Mouse (Mus musculus): ENCODE data around the gene Fstl1. TPM values are rescaled to one million over a fixed set of nuclear protein-coding genes. Genes with fewer than 3 reads are reported as not detected.

Fstl1 gene
- polyA plus RNA-seq, 1 experiment from 2014 or later: 156 TPM

DNA sequence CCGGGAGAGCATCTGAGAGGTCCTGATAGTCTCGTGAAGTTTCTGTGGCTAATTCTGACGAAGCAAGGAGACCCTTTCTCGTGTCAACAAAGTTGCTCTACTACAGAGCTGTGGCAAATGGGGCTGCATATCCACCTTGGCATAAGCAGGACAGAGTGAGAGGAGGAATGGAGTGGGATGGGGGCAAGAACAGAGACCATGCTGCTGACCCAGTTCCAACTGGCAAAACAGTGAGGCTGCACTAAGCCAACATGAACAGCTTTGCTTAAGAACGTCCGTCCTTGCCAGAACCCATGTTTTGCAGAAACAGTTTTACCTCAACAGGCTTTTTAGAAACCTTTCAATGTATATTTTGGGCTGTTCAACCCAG lies 32.9 kb downstream of the Fstl1 start:
- no peaks in the 10 kb centered on the region for H3K27me3 ChIP-seq

DNA sequence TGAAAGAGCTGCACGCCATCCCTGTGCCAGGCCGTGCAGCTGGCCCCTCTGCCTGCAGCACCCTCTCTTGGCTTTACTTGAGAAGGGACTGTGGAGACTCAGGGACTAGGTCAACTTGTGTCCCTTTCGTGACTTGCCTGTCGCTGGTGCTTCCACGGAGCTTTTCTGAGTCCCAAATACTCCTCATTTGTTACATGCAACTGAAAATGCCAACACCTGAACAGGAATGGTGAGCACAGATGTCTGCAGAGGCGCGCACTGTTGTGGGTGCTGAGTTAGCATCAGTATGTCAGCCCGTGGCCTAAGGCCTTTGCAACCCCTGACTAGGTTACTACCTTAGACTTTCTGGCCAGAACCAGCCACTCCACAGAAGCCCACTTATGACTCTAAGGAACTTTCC lies 35.2 kb downstream of the Fstl1 start:
- 91% methylated on average over 8 of the region's 8 CpGs for WGBS
- Histone ChIP-seq H3K4me1 (replicated peaks) (peaks cover 56% of the 10 kb centered on the region), H3K27me3 (no peaks in the 10 kb centered on the region), H3K36me3 (no peaks in the 10 kb centered on the region), H3K9me3 (no peaks in the 10 kb centered on the region), H3K4me2 (no peak overlapping the region), H3K27ac (replicated peaks) (peak overlapping the region; percentile 81), H3K9ac (peak overlapping the region; percentile 49), H3K4me3 (no peak overlapping the region)
- ATAC-seq (ENCODE audit: low read depth): no peak

More for the DNA sequence above, 32.9 kb downstream of the Fstl1 start:
- Histone ChIP-seq H3K4me3 (no peak overlapping the region), H3K9ac (no peak overlapping the region), H3K4me2 (no peak overlapping the region), H3K27ac (replicated peaks) (0 out of 2 replicates have a peak overlapping the region, but pooled peaks have one; percentile 52), H3K9me3 (no peaks in the 10 kb centered on the region), H3K4me1 (replicated peaks) (peaks cover 53% of the 10 kb centered on the region), H3K36me3 (peaks cover 8% of the 10 kb centered on the region; the same call in 1 of the 2 replicates)
- WGBS: 73% methylated on average over 6 of the region's 6 CpGs
- ATAC-seq (ENCODE audit: low read depth): no peak

- H3K9me3 ChIP-seq: no peaks in the 10 kb centered on the region
- 39% methylated on average over 9 of the region's 9 CpGs for WGBS
- peak; percentile 82 for ATAC-seq (ENCODE audit: low read depth)
- peaks cover 50% of the 10 kb centered on the region for H3K4me1 ChIP-seq (replicated peaks)
- peak overlapping the region; percentile 81 for H3K27ac ChIP-seq (replicated peaks)
- peak overlapping the region; percentile 49 for H3K9ac ChIP-seq
- H3K36me3 ChIP-seq: no peaks in the 10 kb centered on the region
- no peak overlapping the region for H3K4me3 ChIP-seq
- H3K4me2 ChIP-seq: peak overlapping the region; percentile 18; the same call in 1 of the 2 replicates
- H3K27me3 ChIP-seq: no peaks in the 10 kb centered on the region
These were observed 35.8 kb downstream of the Fstl1 start for GRCm38 (mm10) chr16:37812474-37812886.

DNA sequence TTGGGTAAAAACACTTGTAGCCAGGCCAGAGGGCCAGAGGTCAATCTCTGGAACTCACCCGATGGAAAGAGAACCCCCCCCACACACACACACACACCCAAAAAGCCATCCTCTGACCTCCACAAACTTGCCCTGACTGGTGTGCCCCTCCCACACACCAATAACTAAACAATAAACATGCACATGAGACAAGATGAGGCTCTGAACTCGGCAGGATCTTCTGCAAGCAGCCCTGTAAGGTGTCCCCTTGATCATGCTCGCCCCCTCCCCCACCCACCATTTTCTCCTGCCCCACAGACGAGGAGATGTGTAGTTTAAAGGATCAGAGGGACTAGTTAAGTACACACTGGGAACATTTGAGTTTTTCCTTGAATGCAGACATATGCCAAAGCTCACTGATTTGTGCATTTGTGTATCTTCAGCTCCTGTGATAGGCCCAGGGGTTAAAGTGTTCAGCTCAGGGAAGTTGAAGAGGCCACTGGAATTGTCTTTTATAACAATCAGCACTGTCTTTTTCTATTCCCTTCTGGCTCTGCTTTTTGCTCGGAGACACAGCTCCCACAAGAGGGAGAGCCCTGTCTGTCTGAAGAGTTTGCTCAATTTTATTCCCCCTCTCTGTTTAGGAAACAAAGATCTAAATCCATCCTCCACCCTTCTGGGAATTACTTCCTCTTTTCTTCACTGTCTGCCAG lies 37.2 kb downstream of the Fstl1 start:
- peak overlapping the region; percentile 36 for H3K4me2 ChIP-seq
- peak overlapping the region; percentile 77 for H3K27ac ChIP-seq (replicated peaks)
- ATAC-seq (ENCODE audit: low read depth): no peak; the same call in 1 of the 2 replicates
- no peaks in the 10 kb centered on the region for H3K9me3 ChIP-seq
- H3K27me3 ChIP-seq: no peaks in the 10 kb centered on the region
- H3K4me1 ChIP-seq (replicated peaks): peaks cover 43% of the 10 kb centered on the region
- 35% methylated on average over 5 of the region's 5 CpGs for WGBS
- H3K9ac ChIP-seq: no peak overlapping the region
- no peak overlapping the region for H3K4me3 ChIP-seq
- H3K36me3 ChIP-seq: 0 out of 2 replicates have a peak, but pooled peaks cover 7% of the 10 kb centered on the region

DNA sequence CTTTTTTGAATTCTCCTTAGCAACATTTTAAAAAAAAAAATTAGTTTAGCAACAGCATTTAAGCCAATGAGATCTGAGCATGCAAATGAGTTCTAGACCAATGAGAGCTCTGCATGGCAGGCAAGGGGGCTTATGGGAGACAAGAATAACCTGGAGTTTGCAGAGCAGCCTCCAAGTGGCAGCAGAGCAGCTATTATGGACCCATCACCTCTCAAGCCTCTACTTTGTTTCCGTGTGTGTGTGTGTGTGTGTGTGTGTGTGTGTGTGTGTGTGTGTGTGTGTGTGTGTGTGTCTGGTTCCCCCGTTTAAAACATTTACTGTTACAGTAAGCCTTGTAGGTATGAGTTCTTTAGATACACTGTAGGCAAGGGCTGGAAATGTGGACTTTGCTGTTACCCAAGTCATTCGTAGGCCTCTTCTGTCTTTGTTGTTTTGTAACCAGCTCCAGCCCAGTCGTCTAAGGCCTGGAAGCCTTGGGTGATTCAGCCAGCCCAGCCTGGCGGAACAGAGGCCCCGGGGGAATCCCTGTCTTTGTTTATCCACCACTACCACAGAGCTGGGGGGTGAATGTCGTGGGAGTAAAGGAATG lies 37.8 kb downstream of the Fstl1 start:
- Histone ChIP-seq H3K9ac (no peak overlapping the region), H3K27ac (replicated peaks) (peak overlapping the region; percentile 77), H3K27me3 (no peaks in the 10 kb centered on the region), H3K4me1 (replicated peaks) (peaks cover 36% of the 10 kb centered on the region), H3K9me3 (no peaks in the 10 kb centered on the region), H3K4me2 (peak overlapping the region; percentile 36), H3K4me3 (no peak overlapping the region), H3K36me3 (peaks cover 12% of the 10 kb centered on the region; the same call in 1 of the 2 replicates)
- peak; percentile 92 for ATAC-seq (ENCODE audit: low read depth)
- WGBS: 25% methylated on average over 7 of the region's 7 CpGs

- no peak for ATAC-seq (ENCODE audit: low read depth)
- Histone ChIP-seq H3K27ac (replicated peaks) (no peak overlapping the region), H3K4me3 (no peak overlapping the region), H3K9me3 (no peaks in the 10 kb centered on the region), H3K27me3 (no peaks in the 10 kb centered on the region), H3K36me3 (peaks cover 34% of the 10 kb centered on the region), H3K9ac (no peak overlapping the region), H3K4me1 (replicated peaks) (peaks cover 19% of the 10 kb centered on the region), H3K4me2 (no peak overlapping the region)
- WGBS: 86% methylated on average over 4 of the region's 4 CpGs
These were observed 41.3 kb downstream of the Fstl1 start for GRCm38 (mm10) chr16:37817986-37818385.

DNA sequence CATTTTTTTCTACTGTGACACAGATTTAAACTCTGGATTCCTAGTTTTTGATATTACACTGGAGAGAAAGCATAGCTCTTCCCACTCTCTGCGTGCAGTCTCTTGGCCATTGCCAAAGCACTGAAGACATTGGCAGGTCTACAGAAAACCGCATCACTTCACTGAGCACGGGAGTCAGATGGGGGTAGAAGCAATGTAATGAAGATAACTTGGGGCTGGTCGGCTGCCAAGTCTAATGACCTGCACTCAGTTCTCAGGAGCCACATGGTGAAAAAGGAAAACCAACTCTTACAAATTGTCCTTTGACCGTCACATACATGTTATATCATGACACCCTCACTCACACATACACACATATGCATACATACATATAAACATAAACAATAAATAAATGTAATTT lies 47.3 kb downstream of the Fstl1 start:
- WGBS: 75% methylated on average over 5 of the region's 5 CpGs
- Histone ChIP-seq H3K9me3 (no peaks in the 10 kb centered on the region), H3K36me3 (peaks cover 76% of the 10 kb centered on the region), H3K4me3 (no peak overlapping the region), H3K9ac (no peak overlapping the region), H3K27ac (replicated peaks) (no peak overlapping the region), H3K4me1 (replicated peaks) (no peaks in the 10 kb centered on the region), H3K27me3 (no peaks in the 10 kb centered on the region), H3K4me2 (no peak overlapping the region)
- ATAC-seq (ENCODE audit: low read depth): no peak

- Histone ChIP-seq H3K4me3 (no peak overlapping the region), H3K27ac (replicated peaks) (no peak overlapping the region), H3K27me3 (no peaks in the 10 kb centered on the region), H3K9ac (no peak overlapping the region), H3K36me3 (peaks cover 81% of the 10 kb centered on the region), H3K4me1 (replicated peaks) (no peaks in the 10 kb centered on the region), H3K4me2 (no peak overlapping the region), H3K9me3 (no peaks in the 10 kb centered on the region)
- no peak for ATAC-seq (ENCODE audit: low read depth)
- WGBS: 91% methylated on average over 12 of the region's 12 CpGs
These were observed 48.3 kb downstream of the Fstl1 start for GRCm38 (mm10) chr16:37824778-37825505.

GRCm38 (mm10) chr16:37826286-37826685 lies 49.6 kb downstream of the Fstl1 start:
- no peak for ATAC-seq (ENCODE audit: low read depth)
- no peak overlapping the region for H3K4me2 ChIP-seq
- H3K9ac ChIP-seq: no peak overlapping the region
- peaks cover 84% of the 10 kb centered on the region for H3K36me3 ChIP-seq
- H3K4me3 ChIP-seq: no peak overlapping the region
- WGBS: 92% methylated on average over 3 of the region's 3 CpGs
- no peaks in the 10 kb centered on the region for H3K9me3 ChIP-seq
- H3K27ac ChIP-seq (replicated peaks): no peak overlapping the region
- no peaks in the 10 kb centered on the region for H3K27me3 ChIP-seq
- no peaks in the 10 kb centered on the region for H3K4me1 ChIP-seq (replicated peaks)

DNA sequence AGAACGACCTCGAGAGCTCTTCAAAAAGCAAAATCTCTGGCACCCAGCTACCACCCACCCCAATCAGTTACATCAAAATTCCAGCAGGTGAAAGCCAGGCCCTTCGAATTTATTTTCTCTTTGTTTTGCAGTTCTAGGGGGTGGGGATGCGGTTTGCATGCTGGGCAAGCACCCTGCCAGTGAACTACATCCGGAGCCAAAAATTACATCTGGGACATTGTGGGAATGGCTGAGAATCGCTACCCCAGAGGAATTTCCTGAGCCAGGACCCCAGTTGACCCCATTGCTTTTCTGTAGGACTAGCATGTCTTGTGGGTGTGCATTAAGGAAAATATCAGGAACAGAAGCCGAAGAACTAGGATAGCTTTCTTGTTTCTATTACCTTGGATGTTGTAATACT lies 54.4 kb downstream of the Fstl1 start:
- Histone ChIP-seq H3K36me3 (peaks cover 82% of the 10 kb centered on the region), H3K4me2 (no peak overlapping the region), H3K9ac (no peak overlapping the region), H3K4me1 (replicated peaks) (no peaks in the 10 kb centered on the region), H3K4me3 (no peak overlapping the region), H3K27ac (replicated peaks) (no peak overlapping the region), H3K27me3 (no peaks in the 10 kb centered on the region), H3K9me3 (no peaks in the 10 kb centered on the region)
- 83% methylated on average over 7 of the region's 7 CpGs for WGBS
- no peak for ATAC-seq (ENCODE audit: low read depth)

- 77% methylated on average over 3 of the region's 3 CpGs for WGBS
- no peak overlapping the region for H3K4me2 ChIP-seq
- H3K9ac ChIP-seq: no peak overlapping the region
- no peak for ATAC-seq (ENCODE audit: low read depth)
- H3K4me3 ChIP-seq: no peak overlapping the region
- no peaks in the 10 kb centered on the region for H3K27me3 ChIP-seq
- H3K4me1 ChIP-seq (replicated peaks): no peaks in the 10 kb centered on the region
- no peaks in the 10 kb centered on the region for H3K9me3 ChIP-seq
- H3K36me3 ChIP-seq: peaks cover 28% of the 10 kb centered on the region
- no peak overlapping the region for H3K27ac ChIP-seq (replicated peaks)
These were observed 60.9 kb downstream of the Fstl1 start for GRCm38 (mm10) chr16:37837571-37837970.

DNA sequence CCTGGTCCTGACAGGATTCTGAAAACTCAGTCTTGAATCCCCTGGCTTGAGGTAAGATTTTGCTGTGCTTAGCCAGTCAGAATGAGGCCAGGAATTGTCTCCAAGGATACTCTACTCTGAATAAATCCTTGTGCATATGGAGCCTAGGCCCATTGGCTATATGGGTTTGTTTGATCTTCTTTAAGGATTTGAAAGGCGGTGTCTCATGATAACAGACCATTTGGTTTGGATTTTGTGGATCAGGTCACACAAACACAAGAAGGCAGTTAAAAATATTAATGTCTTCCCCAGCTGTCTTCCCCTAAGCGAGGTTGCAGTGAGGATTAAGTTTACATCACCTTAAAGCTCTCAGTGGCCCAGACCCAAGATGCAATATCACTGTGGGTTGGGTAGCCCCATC lies 65.8 kb downstream of the Fstl1 start:
- no peaks in the 10 kb centered on the region for H3K4me1 ChIP-seq (replicated peaks)
- H3K27me3 ChIP-seq: no peaks in the 10 kb centered on the region
- no peak for ATAC-seq (ENCODE audit: low read depth)
- H3K9ac ChIP-seq: no peak overlapping the region
- 75% methylated on average over 2 of the region's 2 CpGs for WGBS
- H3K4me3 ChIP-seq: no peak overlapping the region
- no peak overlapping the region for H3K27ac ChIP-seq (replicated peaks)
- no peaks in the 10 kb centered on the region for H3K36me3 ChIP-seq
- H3K9me3 ChIP-seq: no peaks in the 10 kb centered on the region
- H3K4me2 ChIP-seq: no peak overlapping the region
